Mouse (Mus musculus) lung, embryonic 14.5 days (tissue): ENCODE measurements around the gene Slc26a9. TPM values are rescaled to one million over a fixed set of nuclear protein-coding genes. Genes with fewer than 3 reads are reported as not detected.

Experiments
- ATAC-seq: fragments of 200-750 bp; cut with Nextera tagmentation; 2 replicates; pipeline ENCODE4 v1.8.0; 2017; ENCODE audit warnings: mild to moderate bottlenecking, moderate TSS enrichment, moderate library complexity; ENCODE audit not compliant: insufficient read depth
- DNase-seq: peaks from one replicate; pipeline ENCODE4 v3.0.0-alpha.2; 2015
- H3K27ac ChIP-seq: fragments of 300-500 bp; sonication (generic); 2 replicates; pipeline ENCODE4 v1.5.1; 2014; ENCODE audit warnings: low read depth, mild to moderate bottlenecking, moderate library complexity
- H3K27me3 ChIP-seq: fragments of 300-500 bp; sonication (generic); 2 replicates; pipeline ENCODE4 v1.6.1; 2014; ENCODE audit warnings: low read length, control low read depth; ENCODE audit not compliant: insufficient read depth
- H3K36me3 ChIP-seq: fragments of 300-500 bp; sonication (generic); 2 replicates; pipeline ENCODE4 v1.6.1; 2014; ENCODE audit warnings: control low read depth; ENCODE audit not compliant: insufficient read depth
- H3K4me1 ChIP-seq: fragments of 300-500 bp; sonication (generic); 2 replicates; pipeline ENCODE4 v1.6.1; 2014; ENCODE audit warnings: antibody characterized with exemption, control low read depth; ENCODE audit not compliant: insufficient read depth
- H3K4me2 ChIP-seq: fragments of 300-500 bp; sonication (generic); 2 replicates; pipeline ENCODE4 v1.6.1; 2014; ENCODE audit warnings: mild to moderate bottlenecking
- H3K4me3 ChIP-seq: fragments of 300-500 bp; sonication (generic); 2 replicates; pipeline ENCODE4 v1.5.1; 2014; ENCODE audit warnings: low read depth, low read length
- H3K9ac ChIP-seq: fragments of 300-500 bp; sonication (generic); 2 replicates; pipeline ENCODE4 v1.6.1; 2014
- H3K9me3 ChIP-seq: fragments of 300-500 bp; sonication (generic); 2 replicates; pipeline ENCODE4 v1.6.1; 2016; ENCODE audit warnings: low read depth, low read length, control low read depth
- CTCF ChIP-seq: IDR thresholded peaks from 2 replicates; pipeline ENCODE4 v1.5.1; 2016; ENCODE audit warnings: antibody characterized with exemption, low read depth
- WGBS: fragments of 180-500 bp; shearing (Covaris S2); extraction: QIAGEN DNeasy Blood & Tissue Kit; methylation state at CpG from one replicate; pipeline ENCODE4 v1.1.7; 2014; 5-methylcytosine and 5-hydroxymethylcytosine counted together
- polyA plus RNA-seq: library from polyadenylated mRNA; unstranded; fragments of >200 nt; fragmentation: Nextera tagmentation; extraction: Ambion mirVana; gene quantifications from 2 replicates; pipeline ENCODE4 v1.2.1, GENCODE M21; 2014

Slc26a9 gene
- polyA plus RNA-seq, 1 experiment from 2014 or later, result 4.7 TPM

GRCm38 (mm10) chr1:131748636-131749035 is 4.8 kb downstream of the Slc26a9 start:
- DNase-seq, result no peak
- no peak overlapping the region for H3K9ac ChIP-seq
- H3K27ac ChIP-seq, result no peak overlapping the region
- H3K4me2 ChIP-seq, result no peak overlapping the region
- no peaks in the 10 kb centered on the region for H3K4me1 ChIP-seq
- TF ChIP-seq CTCF, result no peak
- no peaks in the 10 kb centered on the region for H3K27me3 ChIP-seq
- 72% methylated on average over 2 of the region's 2 CpGs for WGBS
- H3K4me3 ChIP-seq, result no peak overlapping the region
- no peak for ATAC-seq
- H3K9me3 ChIP-seq, result no peaks in the 10 kb centered on the region
- no peaks in the 10 kb centered on the region for H3K36me3 ChIP-seq

GRCm38 (mm10) chr1:131749706-131750545 is 6.1 kb downstream of the Slc26a9 start:
- TF ChIP-seq CTCF, result no peak
- Histone ChIP-seq H3K4me3 (no peak overlapping the region), H3K36me3 (no peaks in the 10 kb centered on the region), H3K4me1 (no peaks in the 10 kb centered on the region), H3K27me3 (no peaks in the 10 kb centered on the region), H3K9ac (no peak overlapping the region), H3K9me3 (no peaks in the 10 kb centered on the region), H3K27ac (no peak overlapping the region), H3K4me2 (no peak overlapping the region)
- ATAC-seq, result no peak
- DNase-seq, result no peak
- 69% methylated on average over 15 of the region's 15 CpGs for WGBS

- H3K27ac ChIP-seq, result no peak overlapping the region
- no peak overlapping the region for H3K4me2 ChIP-seq
- WGBS, result 57% methylated on average over 3 of the region's 3 CpGs
- no peak for TF ChIP-seq CTCF
- H3K4me3 ChIP-seq, result no peak overlapping the region
- no peaks in the 10 kb centered on the region for H3K9me3 ChIP-seq
- H3K4me1 ChIP-seq, result no peaks in the 10 kb centered on the region
- no peak overlapping the region for H3K9ac ChIP-seq
- ATAC-seq (no peak; the same call in 1 of the 2 replicates), DNase-seq (no peak)
- no peaks in the 10 kb centered on the region for H3K27me3 ChIP-seq
- no peaks in the 10 kb centered on the region for H3K36me3 ChIP-seq
Measured at GRCm38 (mm10) chr1:131751181-131751890, 7.5 kb downstream of the Slc26a9 start.

GRCm38 (mm10) chr1:131751891-131752311 is 8.1 kb downstream of the Slc26a9 start:
- peak; percentile 53 for DNase-seq
- WGBS, result 53% methylated on average over 10 of the region's 10 CpGs

GRCm38 (mm10) chr1:131754212-131754829 is 10.5 kb downstream of the Slc26a9 start:
- Histone ChIP-seq H3K27ac (no peak overlapping the region), H3K9me3 (no peaks in the 10 kb centered on the region), H3K4me2 (no peak overlapping the region), H3K36me3 (no peaks in the 10 kb centered on the region), H3K9ac (no peak overlapping the region), H3K4me1 (no peaks in the 10 kb centered on the region; the same call in 1 of the 2 replicates), H3K4me3 (no peak overlapping the region), H3K27me3 (no peaks in the 10 kb centered on the region)
- ATAC-seq (no peak), DNase-seq (no peak)
- WGBS, result 50% methylated on average over 3 of the region's 3 CpGs
- no peak for TF ChIP-seq CTCF

More at GRCm38 (mm10) chr1:131751891-131752311, 8.1 kb downstream of the Slc26a9 start:
- Histone ChIP-seq H3K4me3 (no peak overlapping the region), H3K9me3 (no peaks in the 10 kb centered on the region), H3K27ac (no peak overlapping the region), H3K9ac (no peak overlapping the region), H3K4me2 (no peak overlapping the region), H3K36me3 (no peaks in the 10 kb centered on the region), H3K27me3 (no peaks in the 10 kb centered on the region), H3K4me1 (no peaks in the 10 kb centered on the region)
- no peak for TF ChIP-seq CTCF
- ATAC-seq, result no peak

- H3K4me1 ChIP-seq, result no peaks in the 10 kb centered on the region; the same call in 1 of the 2 replicates
- no peak for TF ChIP-seq CTCF
- H3K36me3 ChIP-seq, result no peaks in the 10 kb centered on the region
- WGBS, result 64% methylated on average over 4 of the region's 4 CpGs
- H3K4me3 ChIP-seq, result no peak overlapping the region
- no peaks in the 10 kb centered on the region for H3K27me3 ChIP-seq
- no peak overlapping the region for H3K4me2 ChIP-seq
- ATAC-seq (no peak), DNase-seq (no peak)
- no peak overlapping the region for H3K9ac ChIP-seq
- H3K27ac ChIP-seq, result no peak overlapping the region
- no peaks in the 10 kb centered on the region for H3K9me3 ChIP-seq
Measured at GRCm38 (mm10) chr1:131754916-131755315, 11.1 kb downstream of the Slc26a9 start.

- TF ChIP-seq CTCF, result no peak
- Histone ChIP-seq H3K4me1 (no peaks in the 10 kb centered on the region; the same call in 1 of the 2 replicates), H3K36me3 (no peaks in the 10 kb centered on the region), H3K27ac (no peak overlapping the region), H3K9ac (no peak overlapping the region), H3K4me3 (no peak overlapping the region), H3K27me3 (no peaks in the 10 kb centered on the region), H3K9me3 (no peaks in the 10 kb centered on the region), H3K4me2 (no peak overlapping the region)
- WGBS, result 90% methylated on average over 6 of the region's 6 CpGs
- DNase-seq (no peak), ATAC-seq (no peak)
Measured at GRCm38 (mm10) chr1:131757211-131757610, 13.4 kb downstream of the Slc26a9 start.
